Mouse (Mus musculus): ENCODE measurements around the gene Dqx1. TPM values are rescaled to one million over a fixed set of nuclear protein-coding genes. Genes with fewer than 3 reads are reported as not detected.

Dqx1 gene
- total RNA-seq, 1 experiment from 2014 or later: 0.25 TPM

DNA sequence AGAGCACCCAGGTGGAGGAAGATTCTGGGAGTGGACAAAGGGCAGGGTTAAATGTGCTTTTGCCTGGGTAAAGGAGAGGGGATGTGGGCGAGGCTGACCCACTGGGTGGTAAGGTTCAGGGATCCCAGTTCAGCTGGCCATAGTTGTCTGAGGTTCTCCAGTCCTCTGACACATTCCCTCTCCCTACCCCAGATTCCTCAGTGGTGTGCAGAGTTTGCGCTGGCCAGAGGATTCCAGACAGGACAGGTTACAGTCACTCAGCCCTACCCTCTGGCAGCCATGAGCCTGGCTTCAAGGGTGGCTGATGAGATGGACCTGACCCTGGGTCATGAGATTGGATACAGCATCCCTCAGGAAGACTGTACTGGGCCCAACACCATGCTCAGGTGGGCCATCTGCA, 1.1 kb downstream of the Dqx1 start:
- ATAC-seq (replicated peaks in 1 of 2; ENCODE audit: insufficient read depth in 1 of 2, low FRiP score in 2 of 2, low TSS enrichment in 1 of 2, low read depth in 1 of 2, poor library complexity in 2 of 2, severe bottlenecking in 2 of 2): no peak

GRCm38 (mm10) chr6:83065995-83066394, 8.4 kb downstream of the Dqx1 start:
- ATAC-seq (replicated peaks in 1 of 2; ENCODE audit: insufficient read depth in 1 of 2, low FRiP score in 2 of 2, low TSS enrichment in 1 of 2, low read depth in 1 of 2, poor library complexity in 2 of 2, severe bottlenecking in 2 of 2): no peak

GRCm38 (mm10) chr6:83066441-83066840, 8.8 kb downstream of the Dqx1 start:
- ATAC-seq (replicated peaks in 1 of 2; ENCODE audit: insufficient read depth in 1 of 2, low FRiP score in 2 of 2, low TSS enrichment in 1 of 2, low read depth in 1 of 2, poor library complexity in 2 of 2, severe bottlenecking in 2 of 2): no peak

DNA sequence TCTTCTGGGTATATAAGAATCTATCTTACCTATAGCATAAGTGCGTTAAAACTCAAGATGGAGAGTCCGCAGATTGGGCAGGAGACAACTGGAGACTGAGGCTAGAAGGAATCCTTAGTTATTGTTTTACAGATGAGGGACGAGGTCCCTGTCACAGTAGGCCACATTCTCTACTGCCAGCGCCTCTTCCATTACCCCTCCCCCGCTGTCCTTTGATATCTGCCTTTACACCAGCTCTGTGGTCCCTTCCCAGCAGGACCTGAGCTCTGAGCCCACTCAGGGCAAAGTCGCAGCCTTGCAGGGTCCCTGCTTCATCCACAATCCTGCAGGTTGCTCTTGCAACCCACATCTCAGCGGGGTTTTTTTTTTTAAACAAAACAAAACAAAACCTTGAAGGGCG, 10.6 kb downstream of the Dqx1 start:
- no peak for ATAC-seq (replicated peaks in 1 of 2; ENCODE audit: insufficient read depth in 1 of 2, low FRiP score in 2 of 2, low TSS enrichment in 1 of 2, low read depth in 1 of 2, poor library complexity in 2 of 2, severe bottlenecking in 2 of 2)

DNA sequence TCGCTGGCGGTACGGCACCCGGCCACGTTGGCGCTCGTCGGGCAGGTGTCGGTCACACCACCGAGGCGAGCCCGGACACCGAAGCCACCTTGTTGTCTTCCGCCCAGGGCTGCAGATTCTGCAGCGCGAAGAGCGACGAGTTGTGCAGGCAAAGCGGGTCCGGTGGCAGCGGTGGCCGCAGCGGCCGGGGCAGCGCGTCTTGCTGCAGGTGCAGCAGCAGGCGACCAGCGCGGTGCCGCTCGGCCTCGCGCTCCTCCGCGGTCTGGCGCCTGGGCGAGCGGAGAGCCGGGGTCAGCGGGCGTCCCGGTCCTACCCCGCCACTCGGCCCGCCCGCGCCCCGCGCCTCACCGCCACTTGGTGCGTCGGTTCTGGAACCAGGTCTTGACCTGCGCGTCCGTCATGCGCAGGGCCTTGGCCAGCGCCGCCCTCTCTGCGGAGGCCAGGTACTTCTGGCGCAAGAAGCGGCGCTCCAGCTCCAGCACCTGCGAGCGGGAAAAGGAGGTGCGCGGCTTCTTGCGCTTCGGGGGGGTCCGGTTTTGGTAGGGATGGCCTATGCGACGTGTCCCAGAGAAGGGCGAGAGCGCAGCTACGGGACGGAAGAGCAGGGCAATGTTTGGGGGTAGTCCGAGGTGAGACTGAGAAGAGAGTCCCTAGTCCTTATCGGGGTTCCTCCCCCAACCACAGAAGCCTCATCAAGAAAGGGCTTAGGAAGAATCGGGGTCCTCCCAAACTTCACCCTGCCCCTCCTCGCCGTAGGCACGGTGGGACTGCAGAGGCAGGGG, 11.3 kb downstream of the Dqx1 start:
- no peak for ATAC-seq (replicated peaks in 1 of 2; ENCODE audit: insufficient read depth in 1 of 2, low FRiP score in 2 of 2, low TSS enrichment in 1 of 2, low read depth in 1 of 2, poor library complexity in 2 of 2, severe bottlenecking in 2 of 2)

- ATAC-seq (replicated peaks in 1 of 2; ENCODE audit: insufficient read depth in 1 of 2, low FRiP score in 2 of 2, low TSS enrichment in 1 of 2, low read depth in 1 of 2, poor library complexity in 2 of 2, severe bottlenecking in 2 of 2): no peak
These were observed 12.0 kb downstream of the Dqx1 start for GRCm38 (mm10) chr6:83069488-83070246.

DNA sequence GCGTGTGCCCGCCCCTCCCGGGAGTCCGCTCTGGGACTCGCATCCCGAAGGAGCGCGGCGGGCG, 12.4 kb downstream of the Dqx1 start, which contains the start of gene Tlx2:
TSS of gene Tlx2 (minus strand) at position 47 of the 64 bp plus-strand sequence.
- ATAC-seq (replicated peaks in 1 of 2; ENCODE audit: insufficient read depth in 1 of 2, low FRiP score in 2 of 2, low TSS enrichment in 1 of 2, low read depth in 1 of 2, poor library complexity in 2 of 2, severe bottlenecking in 2 of 2): no peak

GRCm38 (mm10) chr6:83070311-83071219, 12.9 kb downstream of the Dqx1 start:
- no peak for ATAC-seq (replicated peaks in 1 of 2; ENCODE audit: insufficient read depth in 1 of 2, low FRiP score in 2 of 2, low TSS enrichment in 1 of 2, low read depth in 1 of 2, poor library complexity in 2 of 2, severe bottlenecking in 2 of 2)

GRCm38 (mm10) chr6:83071220-83071619, 13.6 kb downstream of the Dqx1 start:
- no peak for ATAC-seq (replicated peaks in 1 of 2; ENCODE audit: insufficient read depth in 1 of 2, low FRiP score in 2 of 2, low TSS enrichment in 1 of 2, low read depth in 1 of 2, poor library complexity in 2 of 2, severe bottlenecking in 2 of 2)

DNA sequence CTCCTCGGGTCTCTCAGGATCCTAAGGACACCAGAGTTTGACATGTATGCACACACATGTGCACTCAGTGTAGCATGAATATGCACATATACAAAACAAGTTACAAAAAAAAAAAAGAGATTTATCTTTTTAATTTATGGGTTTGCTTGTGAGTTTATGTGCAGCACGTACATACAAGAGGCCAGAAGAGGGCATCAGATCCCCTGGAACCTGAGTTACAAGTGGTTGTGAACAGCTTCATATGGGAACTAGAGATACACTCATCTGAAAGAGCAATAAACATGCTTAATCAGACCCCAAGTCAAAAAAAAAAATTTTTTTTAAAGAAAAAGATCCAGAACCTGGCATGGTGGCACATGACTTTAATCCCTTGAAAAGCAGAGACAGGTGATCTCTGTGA, 17.3 kb downstream of the Dqx1 start:
- ATAC-seq (replicated peaks in 1 of 2; ENCODE audit: insufficient read depth in 1 of 2, low FRiP score in 2 of 2, low TSS enrichment in 1 of 2, low read depth in 1 of 2, poor library complexity in 2 of 2, severe bottlenecking in 2 of 2): no peak

DNA sequence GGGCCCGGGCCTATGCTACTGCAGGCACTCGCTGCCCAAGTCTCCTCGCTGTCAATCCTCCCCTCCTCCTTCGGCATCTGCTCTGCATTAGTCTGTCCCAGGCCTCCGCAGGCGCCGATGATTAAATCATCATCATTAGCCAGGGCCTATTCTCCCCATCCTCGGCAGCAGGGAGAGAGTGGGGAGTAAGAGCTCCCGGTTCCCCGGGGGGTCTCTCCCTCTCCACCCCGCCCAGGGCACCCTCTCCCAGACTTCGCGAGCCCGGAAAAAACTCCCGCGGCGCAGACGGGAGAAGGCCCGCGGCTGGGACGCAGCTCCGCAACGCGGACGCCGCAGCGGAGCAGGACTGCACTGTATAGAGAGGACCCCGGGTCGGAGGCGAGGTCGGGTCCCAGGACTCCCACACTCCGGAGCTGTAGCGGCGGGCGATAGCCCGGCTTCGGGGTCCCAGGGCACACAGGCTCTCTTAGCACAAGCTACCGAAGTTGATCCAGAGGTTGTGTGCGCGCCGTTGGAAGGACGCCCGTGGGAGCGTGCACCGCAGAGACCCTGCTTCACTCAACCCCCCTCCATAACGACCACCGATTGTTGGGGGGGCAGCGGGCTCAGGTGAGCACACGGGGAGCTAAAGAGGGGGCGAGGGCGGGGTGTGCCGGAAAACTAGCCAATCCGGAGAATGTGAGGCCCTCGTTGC, 20.1 kb downstream of the Dqx1 start, which contains the start of gene Pcgf1:
TSS of gene Pcgf1 (plus strand) at position 240 of the 694 bp plus-strand sequence.
- ATAC-seq (replicated peaks in 1 of 2; ENCODE audit: insufficient read depth in 1 of 2, low FRiP score in 2 of 2, low TSS enrichment in 1 of 2, low read depth in 1 of 2, poor library complexity in 2 of 2, severe bottlenecking in 2 of 2): peak; percentile 4 to 30; a peak in 3 of 4 replicates

- peak; percentile 89 to 94 for ATAC-seq (replicated peaks in 1 of 2; ENCODE audit: insufficient read depth in 1 of 2, low FRiP score in 2 of 2, low TSS enrichment in 1 of 2, low read depth in 1 of 2, poor library complexity in 2 of 2, severe bottlenecking in 2 of 2)
These were observed 20.7 kb downstream of the Dqx1 start for GRCm38 (mm10) chr6:83078324-83078858.

- no peak for ATAC-seq (replicated peaks in 1 of 2; ENCODE audit: insufficient read depth in 1 of 2, low FRiP score in 2 of 2, low TSS enrichment in 1 of 2, low read depth in 1 of 2, poor library complexity in 2 of 2, severe bottlenecking in 2 of 2)
These were observed 22.6 kb downstream of the Dqx1 start for GRCm38 (mm10) chr6:83080210-83080609.

- ATAC-seq (replicated peaks in 1 of 2; ENCODE audit: insufficient read depth in 1 of 2, low FRiP score in 2 of 2, low TSS enrichment in 1 of 2, low read depth in 1 of 2, poor library complexity in 2 of 2, severe bottlenecking in 2 of 2): no peak
These were observed 25.9 kb downstream of the Dqx1 start for GRCm38 (mm10) chr6:83083497-83083896.

DNA sequence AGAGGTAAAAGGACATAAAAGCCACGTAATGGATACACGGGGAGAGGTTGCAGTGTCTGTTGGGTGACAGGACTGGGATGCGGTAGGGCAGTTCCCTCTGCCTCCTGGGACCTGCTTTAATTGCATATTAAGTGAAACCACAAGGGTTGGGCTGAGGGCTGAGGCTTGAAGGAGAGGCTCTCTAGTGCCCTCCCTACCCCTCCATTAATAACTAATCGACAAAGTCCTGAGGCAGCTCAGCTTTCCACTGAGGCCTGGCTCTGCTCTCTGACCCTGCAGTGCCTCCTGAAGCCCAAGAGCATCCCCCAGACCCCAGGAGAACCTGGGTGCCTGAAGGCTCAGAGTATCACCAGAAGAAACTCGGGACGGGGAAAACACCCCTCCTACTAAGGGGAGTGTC, 26.8 kb downstream of the Dqx1 start:
- no peak for ATAC-seq (replicated peaks in 1 of 2; ENCODE audit: insufficient read depth in 1 of 2, low FRiP score in 2 of 2, low TSS enrichment in 1 of 2, low read depth in 1 of 2, poor library complexity in 2 of 2, severe bottlenecking in 2 of 2)

GRCm38 (mm10) chr6:83086121-83087035, 28.7 kb downstream of the Dqx1 start, which contains the start of gene Lbx2:
TSS of gene Lbx2 (plus strand) at chr6:83086367.
- peak; percentile 37 to 51; a peak in 3 of 4 replicates for ATAC-seq (replicated peaks in 1 of 2; ENCODE audit: insufficient read depth in 1 of 2, low FRiP score in 2 of 2, low TSS enrichment in 1 of 2, low read depth in 1 of 2, poor library complexity in 2 of 2, severe bottlenecking in 2 of 2)
